23 mouse cellular contexts compared by ENCODE assay signal in the genomic region with DNA sequence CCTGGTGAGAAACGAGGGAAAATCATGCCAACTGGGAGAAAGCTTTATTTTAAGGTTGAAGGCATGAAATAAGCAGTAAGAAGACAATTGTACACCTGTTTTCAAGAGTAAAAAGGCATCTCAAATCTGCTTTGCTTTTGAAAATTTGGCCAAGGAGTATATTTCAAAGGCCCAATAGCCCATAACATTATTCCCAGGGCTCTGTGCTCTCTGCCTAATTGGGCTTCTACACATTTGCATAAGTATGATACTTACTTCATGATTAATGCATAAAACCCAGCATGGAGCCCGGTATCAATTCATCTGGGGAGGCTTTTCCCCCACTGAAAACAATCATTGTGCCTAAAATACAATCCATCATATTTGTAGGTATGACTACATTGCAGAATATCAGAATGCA.
DNase-seq lines count a peak whose midpoint lies in the region; ATAC-seq lines count a peak whose summit lies in the region.
"Had no signal": no experiment of that assay in that cellular context is flagged by ENCODE, and none has a peak within 500 bp of the region (broad histone marks: within the 10 kb centered on the region; RNA-seq: fewer than 3 reads in every experiment).

No protein-coding gene starts in this region.

- DNase-seq in forebrain, embryonic 10.5 days (ENCODE audit: extremely low spot score, low spot score): no peak
- peak; percentile 44 for DNase-seq in hindbrain, embryonic 14.5 days (ENCODE audit: low spot score)
- no peak for DNase-seq in hindbrain, embryonic 11.5 days (ENCODE audit: low spot score)
- no peak for DNase-seq in lung, postnatal 4 days
- DNase-seq: adrenal gland, adult 8-10 months; adrenal gland, postnatal 36 days; B cell, adult 2 months; cerebellum, adult 11 months; cerebellum, adult 8-10 months; embryo, embryonic 11 days; gastrocnemius, adult 2 months; gastrocnemius, postnatal 25 days; heart, postnatal 10 days; heart, postnatal 4 days had no signal

- no peak overlapping the region for H3K4me2 ChIP-seq in forebrain, embryonic 13.5 days
- no peak overlapping the region for H3K4me2 ChIP-seq in hindbrain, embryonic 14.5 days (replicated peaks)
- H3K4me2 ChIP-seq in hindbrain, embryonic 11.5 days (replicated peaks; ENCODE audit: low read depth, low read length): no peak overlapping the region
- H3K4me2 ChIP-seq in midbrain, embryonic 15.5 days: no peak overlapping the region
- no peak overlapping the region for H3K4me2 ChIP-seq in midbrain, embryonic 13.5 days (replicated peaks)
- H3K4me2 ChIP-seq: embryonic facial prominence, embryonic 15.5 days had no signal

- no peaks in the 10 kb centered on the region for H3K27me3 ChIP-seq in forebrain, embryonic 13.5 days
- no peaks in the 10 kb centered on the region for H3K27me3 ChIP-seq in forebrain, embryonic 10.5 days (ENCODE audit: poor library complexity, severe bottlenecking)
- H3K27me3 ChIP-seq in hindbrain, embryonic 14.5 days (ENCODE audit: control insufficient read depth, insufficient read depth, low read length): no peaks in the 10 kb centered on the region
- no peaks in the 10 kb centered on the region for H3K27me3 ChIP-seq in hindbrain, embryonic 11.5 days (ENCODE audit: control insufficient read depth, insufficient read depth, low read length)
- no peaks in the 10 kb centered on the region for H3K27me3 ChIP-seq in midbrain, embryonic 15.5 days (replicated peaks)
- no peaks in the 10 kb centered on the region for H3K27me3 ChIP-seq in midbrain, embryonic 13.5 days
- H3K27me3 ChIP-seq: embryonic facial prominence, embryonic 15.5 days had no signal

- ATAC-seq in forebrain, embryonic 13.5 days: peak; percentile 77; the same call in 1 of the 2 replicates
- ATAC-seq in hindbrain, embryonic 14.5 days (ENCODE audit: low FRiP score): no peak
- ATAC-seq in hindbrain, embryonic 11.5 days (ENCODE audit: low FRiP score): no peak
- ATAC-seq in midbrain, embryonic 15.5 days (replicated peaks): no peak
- no peak for ATAC-seq in midbrain, embryonic 13.5 days
- ATAC-seq: CD4-positive, CD25-positive, alpha-beta regulatory T cell, adult 4 months; inflammation-experienced regulatory T-cells, adult 6 months; intestine, postnatal 0 days had no signal

- no peak overlapping the region for H3K4me3 ChIP-seq in forebrain, embryonic 13.5 days
- H3K4me3 ChIP-seq in forebrain, embryonic 10.5 days: no peak overlapping the region
- no peak overlapping the region for H3K4me3 ChIP-seq in hindbrain, embryonic 14.5 days (replicated peaks; ENCODE audit: low read length)
- H3K4me3 ChIP-seq in hindbrain, embryonic 11.5 days (ENCODE audit: low read depth, low read length): no peak overlapping the region
- no peak overlapping the region for H3K4me3 ChIP-seq in midbrain, embryonic 15.5 days
- H3K4me3 ChIP-seq in midbrain, embryonic 13.5 days (replicated peaks): no peak overlapping the region
- H3K4me3 ChIP-seq: embryonic facial prominence, embryonic 15.5 days; erythroblast, embryonic 14.5 days; gastrocnemius, adult 2 months had no signal

- no peak overlapping the region for H3K9ac ChIP-seq in forebrain, embryonic 13.5 days
- no peak overlapping the region for H3K9ac ChIP-seq in hindbrain, embryonic 14.5 days
- no peak overlapping the region for H3K9ac ChIP-seq in hindbrain, embryonic 11.5 days (ENCODE audit: low read depth, low read length)
- no peak overlapping the region for H3K9ac ChIP-seq in midbrain, embryonic 15.5 days
- H3K9ac ChIP-seq in midbrain, embryonic 13.5 days (replicated peaks): no peak overlapping the region
- H3K9ac ChIP-seq: embryonic facial prominence, embryonic 15.5 days had no signal

- H3K4me1 ChIP-seq in forebrain, embryonic 13.5 days: peaks cover 11% of the 10 kb centered on the region; the same call in 1 of the 2 replicates
- H3K4me1 ChIP-seq in forebrain, embryonic 10.5 days: peaks cover 5% of the 10 kb centered on the region; the same call in 1 of the 2 replicates
- no peaks in the 10 kb centered on the region for H3K4me1 ChIP-seq in hindbrain, embryonic 14.5 days (replicated peaks; ENCODE audit: control insufficient read depth, insufficient read depth, low read length)
- H3K4me1 ChIP-seq in hindbrain, embryonic 11.5 days (replicated peaks; ENCODE audit: control insufficient read depth, insufficient read depth, low read length): no peaks in the 10 kb centered on the region
- peaks cover 5% of the 10 kb centered on the region; the same call in 1 of the 2 replicates for H3K4me1 ChIP-seq in midbrain, embryonic 15.5 days
- peaks cover 8% of the 10 kb centered on the region for H3K4me1 ChIP-seq in midbrain, embryonic 13.5 days (replicated peaks)
- H3K4me1 ChIP-seq: embryonic facial prominence, embryonic 15.5 days had no signal

- no peaks in the 10 kb centered on the region for H3K9me3 ChIP-seq in forebrain, embryonic 13.5 days (replicated peaks)
- H3K9me3 ChIP-seq in forebrain, embryonic 10.5 days: no peaks in the 10 kb centered on the region
- H3K9me3 ChIP-seq in hindbrain, embryonic 14.5 days (ENCODE audit: control insufficient read depth, low read length): no peaks in the 10 kb centered on the region
- no peaks in the 10 kb centered on the region for H3K9me3 ChIP-seq in hindbrain, embryonic 11.5 days (ENCODE audit: control insufficient read depth, low read length)
- H3K9me3 ChIP-seq in midbrain, embryonic 15.5 days: no peaks in the 10 kb centered on the region
- no peaks in the 10 kb centered on the region for H3K9me3 ChIP-seq in midbrain, embryonic 13.5 days
- H3K9me3 ChIP-seq: embryonic facial prominence, embryonic 15.5 days; G1E had no signal

- no peaks in the 10 kb centered on the region for H3K36me3 ChIP-seq in forebrain, embryonic 13.5 days (ENCODE audit: poor library complexity, severe bottlenecking)
- H3K36me3 ChIP-seq in forebrain, embryonic 10.5 days (replicated peaks): no peaks in the 10 kb centered on the region
- no peaks in the 10 kb centered on the region for H3K36me3 ChIP-seq in hindbrain, embryonic 14.5 days (replicated peaks; ENCODE audit: control insufficient read depth, insufficient read depth)
- no peaks in the 10 kb centered on the region for H3K36me3 ChIP-seq in hindbrain, embryonic 11.5 days (ENCODE audit: control insufficient read depth, insufficient read depth, low read length)
- no peaks in the 10 kb centered on the region for H3K36me3 ChIP-seq in midbrain, embryonic 15.5 days (replicated peaks)
- H3K36me3 ChIP-seq in midbrain, embryonic 13.5 days: no peaks in the 10 kb centered on the region
- H3K36me3 ChIP-seq: embryonic facial prominence, embryonic 15.5 days; G1E had no signal

- 25% methylated on average over 2 of the region's 2 CpGs for WGBS in forebrain, embryonic 13.5 days
- WGBS in forebrain, embryonic 10.5 days: 73% methylated on average over 2 of the region's 2 CpGs
- WGBS in hindbrain, embryonic 14.5 days: 25% methylated on average over 2 of the region's 2 CpGs
- 58% methylated on average over 2 of the region's 2 CpGs for WGBS in hindbrain, embryonic 11.5 days
- WGBS in midbrain, embryonic 15.5 days: 19% methylated on average over 2 of the region's 2 CpGs
- 34% methylated on average over 2 of the region's 2 CpGs for whole genome bisulfite sequencing in midbrain, embryonic 13.5 days

- H3K27ac ChIP-seq in forebrain, embryonic 13.5 days: no peak overlapping the region
- no peak overlapping the region for H3K27ac ChIP-seq in forebrain, embryonic 10.5 days
- no peak overlapping the region for H3K27ac ChIP-seq in hindbrain, embryonic 14.5 days
- no peak overlapping the region for H3K27ac ChIP-seq in hindbrain, embryonic 11.5 days (ENCODE audit: low read depth, low read length)
- H3K27ac ChIP-seq in midbrain, embryonic 15.5 days: 0 out of 2 replicates have a peak overlapping the region, but pooled peaks have one; percentile 4
- H3K27ac ChIP-seq in midbrain, embryonic 13.5 days: no peak overlapping the region
- H3K27ac ChIP-seq: embryonic facial prominence, embryonic 15.5 days; gastrocnemius, adult 2 months had no signal
